Mouse (Mus musculus) limb, embryonic 10.5 days (tissue): ENCODE data around the gene Ntrk2. TPM values are rescaled to one million over a fixed set of nuclear protein-coding genes. Genes with fewer than 3 reads are reported as not detected.

Experiments
- DNase-seq: peaks from one replicate; pipeline ENCODE4 v3.0.0-alpha.2; 2017; ENCODE audit warnings: low spot score
- H3K27ac ChIP-seq: fragments of 300-500 bp; sonication (generic); 2 replicates; pipeline ENCODE4 v1.5.1; 2016; ENCODE audit warnings: mild to moderate bottlenecking
- H3K27me3 ChIP-seq: fragments of 300-500 bp; sonication (generic); 2 replicates; pipeline ENCODE4 v1.6.1; 2016; ENCODE audit warnings: low read depth, mild to moderate bottlenecking; ENCODE audit not compliant: poor library complexity, severe bottlenecking
- H3K36me3 ChIP-seq: fragments of 300-500 bp; sonication (generic); 2 replicates; pipeline ENCODE4 v1.6.1; 2016; ENCODE audit warnings: mild to moderate bottlenecking, moderate library complexity
- H3K4me1 ChIP-seq: fragments of 300-500 bp; sonication (generic); 2 replicates; pipeline ENCODE4 v1.6.1; 2016
- H3K4me3 ChIP-seq: fragments of 300-500 bp; sonication (generic); 2 replicates; pipeline ENCODE4 v1.5.1; 2016; ENCODE audit warnings: mild to moderate bottlenecking, moderate library complexity
- H3K9me3 ChIP-seq: fragments of 300-500 bp; sonication (generic); replicated peaks from 2 replicates; pipeline ENCODE4 v1.6.1; 2016; ENCODE audit warnings: mild to moderate bottlenecking
- WGBS: fragments of 180-500 bp; shearing (Covaris S2); methylation state at CpG from one replicate; pipeline ENCODE4 v1.1.7; 2016; 5-methylcytosine and 5-hydroxymethylcytosine counted together
- polyA plus RNA-seq: library from polyadenylated mRNA; unstranded; fragments of >200 nt; fragmentation: Nextera tagmentation; extraction: Ambion mirVana; gene quantifications from 2 replicates; pipeline ENCODE4 v1.2.1, GENCODE M21; 2016

Ntrk2 gene
- polyA plus RNA-seq, 1 experiment from 2014 or later, result 5.7 TPM

GRCm38 (mm10) chr13:58937884-58938283 lies 131.5 kb downstream of the Ntrk2 start:
- H3K4me1 ChIP-seq, result peaks cover 22% of the 10 kb centered on the region
- no peak overlapping the region for H3K27ac ChIP-seq
- peaks cover 10% of the 10 kb centered on the region for H3K27me3 ChIP-seq
- no peaks in the 10 kb centered on the region for H3K9me3 ChIP-seq
- H3K36me3 ChIP-seq, result no peaks in the 10 kb centered on the region
- H3K4me3 ChIP-seq, result no peak overlapping the region
- DNase-seq, result no peak
- WGBS, result 94% methylated on average over 12 of the region's 12 CpGs

GRCm38 (mm10) chr13:58938464-58938863 lies 132.1 kb downstream of the Ntrk2 start:
- no peaks in the 10 kb centered on the region for H3K36me3 ChIP-seq
- DNase-seq, result no peak

GRCm38 (mm10) chr13:58940208-58940607 lies 133.8 kb downstream of the Ntrk2 start:
- no peaks in the 10 kb centered on the region for H3K9me3 ChIP-seq
- H3K4me1 ChIP-seq, result peaks cover 14% of the 10 kb centered on the region
- H3K27me3 ChIP-seq, result peaks cover 6% of the 10 kb centered on the region
- H3K36me3 ChIP-seq, result no peaks in the 10 kb centered on the region
- 90% methylated on average over 6 of the region's 6 CpGs for WGBS
- DNase-seq, result no peak
- no peak overlapping the region for H3K4me3 ChIP-seq
- no peak overlapping the region for H3K27ac ChIP-seq

More at GRCm38 (mm10) chr13:58938464-58938863, 132.1 kb downstream of the Ntrk2 start:
- Histone ChIP-seq H3K4me3 (no peak overlapping the region), H3K4me1 (peaks cover 17% of the 10 kb centered on the region), H3K9me3 (no peaks in the 10 kb centered on the region), H3K27ac (no peak overlapping the region), H3K27me3 (peaks cover 10% of the 10 kb centered on the region)
- 68% methylated on average over 4 of the region's 4 CpGs for WGBS

- peaks cover 8% of the 10 kb centered on the region for H3K4me1 ChIP-seq
- no peak for DNase-seq
- H3K27me3 ChIP-seq, result no peaks in the 10 kb centered on the region; the same call in none of the 2 replicates
- H3K9me3 ChIP-seq, result no peaks in the 10 kb centered on the region
- 62% methylated on average over 7 of the region's 7 CpGs for WGBS
- H3K36me3 ChIP-seq, result no peaks in the 10 kb centered on the region
- no peak overlapping the region for H3K27ac ChIP-seq
- no peak overlapping the region for H3K4me3 ChIP-seq
These were observed 134.4 kb downstream of the Ntrk2 start for GRCm38 (mm10) chr13:58940798-58941197.

GRCm38 (mm10) chr13:58945781-58946180 lies 139.4 kb downstream of the Ntrk2 start:
- Histone ChIP-seq H3K36me3 (no peaks in the 10 kb centered on the region), H3K4me1 (no peaks in the 10 kb centered on the region), H3K27ac (no peak overlapping the region), H3K9me3 (no peaks in the 10 kb centered on the region), H3K4me3 (no peak overlapping the region), H3K27me3 (no peaks in the 10 kb centered on the region; the same call in none of the 2 replicates)
- WGBS, result 67% methylated on average over 6 of the region's 6 CpGs
- DNase-seq, result no peak

GRCm38 (mm10) chr13:58946589-58946988 lies 140.2 kb downstream of the Ntrk2 start:
- H3K27me3 ChIP-seq, result no peaks in the 10 kb centered on the region; the same call in none of the 2 replicates
- no peaks in the 10 kb centered on the region for H3K36me3 ChIP-seq
- DNase-seq, result no peak
- 94% methylated on average over 6 of the region's 6 CpGs for WGBS
- no peaks in the 10 kb centered on the region for H3K4me1 ChIP-seq
- no peak overlapping the region for H3K4me3 ChIP-seq
- H3K27ac ChIP-seq, result no peak overlapping the region
- H3K9me3 ChIP-seq, result no peaks in the 10 kb centered on the region

GRCm38 (mm10) chr13:58947056-58947455 lies 140.7 kb downstream of the Ntrk2 start:
- WGBS, result 63% methylated on average over 9 of the region's 9 CpGs

GRCm38 (mm10) chr13:58954331-58954730 lies 148.0 kb downstream of the Ntrk2 start:
- whole genome bisulfite sequencing, result 21% methylated on average over 4 of the region's 4 CpGs
- no peaks in the 10 kb centered on the region for H3K36me3 ChIP-seq

More at GRCm38 (mm10) chr13:58947056-58947455, 140.7 kb downstream of the Ntrk2 start:
- Histone ChIP-seq H3K4me1 (no peaks in the 10 kb centered on the region), H3K27me3 (no peaks in the 10 kb centered on the region; the same call in 1 of the 2 replicates), H3K27ac (no peak overlapping the region), H3K36me3 (no peaks in the 10 kb centered on the region), H3K9me3 (no peaks in the 10 kb centered on the region), H3K4me3 (no peak overlapping the region)
- DNase-seq, result no peak

GRCm38 (mm10) chr13:58954764-58955163 lies 148.4 kb downstream of the Ntrk2 start:
- peaks cover 24% of the 10 kb centered on the region for H3K4me1 ChIP-seq
- DNase-seq, result no peak
- 18% methylated on average over 6 of the region's 6 CpGs for whole genome bisulfite sequencing
- H3K27me3 ChIP-seq, result no peaks in the 10 kb centered on the region; the same call in 1 of the 2 replicates
- no peak overlapping the region for H3K4me3 ChIP-seq
- H3K9me3 ChIP-seq, result no peaks in the 10 kb centered on the region
- no peak overlapping the region for H3K27ac ChIP-seq
- no peaks in the 10 kb centered on the region for H3K36me3 ChIP-seq

More at GRCm38 (mm10) chr13:58954331-58954730, 148.0 kb downstream of the Ntrk2 start:
- no peak overlapping the region for H3K27ac ChIP-seq
- no peaks in the 10 kb centered on the region; the same call in 1 of the 2 replicates for H3K27me3 ChIP-seq
- no peak for DNase-seq
- H3K4me1 ChIP-seq, result peaks cover 24% of the 10 kb centered on the region
- no peak overlapping the region for H3K4me3 ChIP-seq
- H3K9me3 ChIP-seq, result no peaks in the 10 kb centered on the region

GRCm38 (mm10) chr13:58955237-58955777 lies 148.9 kb downstream of the Ntrk2 start:
- Histone ChIP-seq H3K4me3 (no peak overlapping the region), H3K9me3 (no peaks in the 10 kb centered on the region), H3K4me1 (peaks cover 24% of the 10 kb centered on the region), H3K36me3 (no peaks in the 10 kb centered on the region), H3K27me3 (no peaks in the 10 kb centered on the region; the same call in 1 of the 2 replicates), H3K27ac (no peak overlapping the region)
- 59% methylated on average over 8 of the region's 8 CpGs for WGBS
- DNase-seq, result no peak

GRCm38 (mm10) chr13:58958171-58958904 lies 152.0 kb downstream of the Ntrk2 start:
- Histone ChIP-seq H3K4me3 (no peak overlapping the region), H3K9me3 (no peaks in the 10 kb centered on the region)
- WGBS, result 48% methylated on average over 11 of the region's 11 CpGs

GRCm38 (mm10) chr13:58960321-58960720 lies 154.0 kb downstream of the Ntrk2 start:
- WGBS, result 91% methylated on average over 6 of the region's 6 CpGs
- Histone ChIP-seq H3K27me3 (peaks cover 6% of the 10 kb centered on the region), H3K9me3 (no peaks in the 10 kb centered on the region), H3K4me3 (no peak overlapping the region), H3K36me3 (no peaks in the 10 kb centered on the region), H3K4me1 (peaks cover 18% of the 10 kb centered on the region), H3K27ac (no peak overlapping the region)
- DNase-seq, result no peak

More at GRCm38 (mm10) chr13:58958171-58958904, 152.0 kb downstream of the Ntrk2 start:
- Histone ChIP-seq H3K4me1 (peaks cover 24% of the 10 kb centered on the region), H3K27ac (no peak overlapping the region), H3K36me3 (no peaks in the 10 kb centered on the region), H3K27me3 (peaks cover 6% of the 10 kb centered on the region)
- no peak for DNase-seq

GRCm38 (mm10) chr13:58964701-58965359 lies 158.5 kb downstream of the Ntrk2 start:
- Histone ChIP-seq H3K27me3 (peaks cover 6% of the 10 kb centered on the region; the same call in 1 of the 2 replicates), H3K36me3 (no peaks in the 10 kb centered on the region), H3K9me3 (no peaks in the 10 kb centered on the region), H3K27ac (no peak overlapping the region), H3K4me3 (no peak overlapping the region), H3K4me1 (peaks cover 11% of the 10 kb centered on the region)
- no peak for DNase-seq
- WGBS, result 61% methylated on average over 12 of the region's 12 CpGs
